Comparison of ENCODE assay signal across 8 mouse cellular contexts in genomic region chr2:30719611-30720290, GRCm38 (mm10).
A peak's percentile ranks its signal among the peaks of the same experiment; 100 is the strongest.
DNase-seq lines count a peak whose midpoint lies in the region; ATAC-seq and TF ChIP-seq lines count a peak whose summit lies in the region.

No protein-coding gene starts in this region.

- H3K4me1 ChIP-seq in MEL (ENCODE audit: control insufficient read depth in 1 of 2, insufficient read depth in 2 of 2, low read length in 2 of 2): peaks cover 3 to 24% of the 10 kb centered on the region in 2 experiments; a peak in 3 of 4 replicates
- peaks cover 84% of the 10 kb centered on the region for H3K4me1 ChIP-seq in embryonic facial prominence, embryonic 15.5 days
- peaks cover 74% of the 10 kb centered on the region for H3K4me1 ChIP-seq in intestine, embryonic 16.5 days (ENCODE audit: control insufficient read depth, insufficient read depth, low read length)
- peaks cover 86% of the 10 kb centered on the region for H3K4me1 ChIP-seq in midbrain, embryonic 11.5 days (ENCODE audit: control insufficient read depth, insufficient read depth, low read length)

- no peak for ATAC-seq in embryonic facial prominence, embryonic 15.5 days (ENCODE audit: insufficient number of reproducible peaks, low FRiP score, low TSS enrichment, low read depth)
- ATAC-seq in intestine, embryonic 16.5 days: no peak
- ATAC-seq in midbrain, embryonic 11.5 days (ENCODE audit: low FRiP score): no peak

- H3K27me3 ChIP-seq in MEL (ENCODE audit: control insufficient read depth in 1 of 2, insufficient read depth in 2 of 2, low read length in 2 of 2): no peaks in the 10 kb centered on the region
- H3K27me3 ChIP-seq in embryonic facial prominence, embryonic 15.5 days: no peaks in the 10 kb centered on the region
- H3K27me3 ChIP-seq in intestine, embryonic 16.5 days (replicated peaks; ENCODE audit: control insufficient read depth, insufficient read depth, low read length): no peaks in the 10 kb centered on the region
- H3K27me3 ChIP-seq in midbrain, embryonic 11.5 days (ENCODE audit: control insufficient read depth, insufficient read depth, low read length): no peaks in the 10 kb centered on the region

- H3K36me3 ChIP-seq in MEL (ENCODE audit: control insufficient read depth in 1 of 2, insufficient read depth in 2 of 2, low read length in 2 of 2): peaks cover 0 to 2% of the 10 kb centered on the region in 2 experiments; a peak in 2 of 4 replicates
- no peaks in the 10 kb centered on the region for H3K36me3 ChIP-seq in embryonic facial prominence, embryonic 15.5 days
- H3K36me3 ChIP-seq in intestine, embryonic 16.5 days (ENCODE audit: control insufficient read depth, insufficient read depth, low read length): no peaks in the 10 kb centered on the region
- H3K36me3 ChIP-seq in midbrain, embryonic 11.5 days (ENCODE audit: control insufficient read depth, insufficient read depth, low read length): no peaks in the 10 kb centered on the region

- DNase-seq in cerebellum, adult 11 months: peak; percentile 53
- no peak for DNase-seq in cerebellum, postnatal 4 days (ENCODE audit: low spot score in 2 of 2)
- DNase-seq in MEL (ENCODE audit: low read depth, low spot score): no peak
- DNase-seq in midbrain, embryonic 11.5 days (ENCODE audit: low spot score, missing footprints): peak; percentile 95
- no peak for DNase-seq in c-Kit-positive CD71-positive TER-119-positive erythroid progenitor cells, embryonic 14.5 days (ENCODE audit: low spot score)
- no peak for DNase-seq in ovary, adult 18-20 months (ENCODE audit: low spot score)

- no peaks in the 10 kb centered on the region for H3K79me2 ChIP-seq in MEL (ENCODE audit: control insufficient read depth, insufficient read depth, low read length, poor library complexity)

- peak overlapping the region; percentile 59 for H3K9ac ChIP-seq in MEL (ENCODE audit: control insufficient read depth, low read depth, low read length, poor library complexity, severe bottlenecking)
- peak overlapping the region; percentile 31; the same call in 1 of the 2 replicates for H3K9ac ChIP-seq in embryonic facial prominence, embryonic 15.5 days
- H3K9ac ChIP-seq in intestine, embryonic 16.5 days (ENCODE audit: low read depth, low read length): peak overlapping the region; percentile 78
- H3K9ac ChIP-seq in midbrain, embryonic 11.5 days (ENCODE audit: low read length): peak overlapping the region; percentile 78

- H3K27ac ChIP-seq in MEL (ENCODE audit: control insufficient read depth, low read depth, low read length): peak overlapping the region; percentile 24; the same call in 1 of the 2 replicates
- peak overlapping the region; percentile 99 for H3K27ac ChIP-seq in embryonic facial prominence, embryonic 15.5 days (replicated peaks)
- H3K27ac ChIP-seq in intestine, embryonic 16.5 days (ENCODE audit: low read length): peak overlapping the region; percentile 100
- H3K27ac ChIP-seq in midbrain, embryonic 11.5 days (ENCODE audit: low read depth, low read length): peak overlapping the region; percentile 100

- no peak for TF ChIP-seq RAD21 in MEL (IDR thresholded peaks at IDR 0.05; ENCODE audit: low read depth, low read length)

- TF ChIP-seq POLR2A in MEL (IDR thresholded peaks at IDR 0.05; ENCODE audit: control insufficient read depth in 1 of 2, insufficient read depth in 1 of 2, low read depth in 1 of 2, low read length in 2 of 2, poor library complexity in 1 of 2): no peak

- no peak for TF ChIP-seq EP300 in MEL (IDR thresholded peaks at IDR 0.05; ENCODE audit: low read depth in 1 of 2, low read length in 2 of 2)

- H3K9me3 ChIP-seq in MEL (replicated peaks; ENCODE audit: insufficient read depth, low read length): no peaks in the 10 kb centered on the region
- H3K9me3 ChIP-seq in embryonic facial prominence, embryonic 15.5 days (replicated peaks): no peaks in the 10 kb centered on the region
- H3K9me3 ChIP-seq in intestine, embryonic 16.5 days (ENCODE audit: control insufficient read depth, low read length): no peaks in the 10 kb centered on the region
- no peaks in the 10 kb centered on the region for H3K9me3 ChIP-seq in midbrain, embryonic 11.5 days (ENCODE audit: control insufficient read depth, low read length)

- 15% methylated on average over 8 of the region's 8 CpGs for WGBS in embryonic facial prominence, embryonic 15.5 days
- WGBS in intestine, embryonic 16.5 days: 10% methylated on average over 8 of the region's 8 CpGs
- WGBS in midbrain, embryonic 11.5 days: 16% methylated on average over 8 of the region's 8 CpGs

- no peak overlapping the region for H3K4me3 ChIP-seq in MEL (ENCODE audit: control insufficient read depth in 1 of 2, insufficient read depth in 1 of 2, low read depth in 2 of 2, low read length in 2 of 2)
- H3K4me3 ChIP-seq in embryonic facial prominence, embryonic 15.5 days (replicated peaks): peak overlapping the region; percentile 33
- peak overlapping the region; percentile 40 for H3K4me3 ChIP-seq in intestine, embryonic 16.5 days (ENCODE audit: low read length)
- peak overlapping the region; percentile 15 for H3K4me3 ChIP-seq in midbrain, embryonic 11.5 days (ENCODE audit: low read depth, low read length)

- H3K4me2 ChIP-seq in embryonic facial prominence, embryonic 15.5 days (replicated peaks): peak overlapping the region; percentile 59
- H3K4me2 ChIP-seq in intestine, embryonic 16.5 days (ENCODE audit: low read depth, low read length): peak overlapping the region; percentile 78
- H3K4me2 ChIP-seq in midbrain, embryonic 11.5 days: peak overlapping the region; percentile 59

- TF ChIP-seq CTCF in MEL (IDR thresholded peaks at IDR 0.05 in 2 of 3, conservative IDR thresholded peaks at IDR 0.05 in 1 of 3; ENCODE audit: control insufficient read depth in 1 of 3, insufficient read depth in 1 of 3, low read depth in 2 of 3, low read length in 3 of 3, poor library complexity in 1 of 3, severe bottlenecking in 1 of 3): 0 out of 6 replicates have a peak, but pooled peaks of 1 of the 3 experiments have one; percentile 9

TF ChIP-seq in MEL, 35 proteins besides CTCF, POLR2A, EP300 and RAD21:
- no peak for TF ChIP-seq MYB (IDR thresholded peaks at IDR 0.05; ENCODE audit: low read depth, low read length)
- no peak for TF ChIP-seq NRF1 (IDR thresholded peaks at IDR 0.05; ENCODE audit: insufficient read depth, low read depth, low read length, poor library complexity, severe bottlenecking)
- TF ChIP-seq MXI1 (IDR thresholded peaks at IDR 0.05; ENCODE audit: low read depth, low read length): no peak
- no peak for TF ChIP-seq MEF2A (IDR thresholded peaks at IDR 0.05; ENCODE audit: extremely low read depth, insufficient replicate concordance, low read depth, low read length, poor library complexity, severe bottlenecking)
- TF ChIP-seq SIN3A (IDR thresholded peaks at IDR 0.05; ENCODE audit: low read length): no peak
- no peak for TF ChIP-seq CHD2 (IDR thresholded peaks at IDR 0.05; ENCODE audit: low read length)
- TF ChIP-seq ETS1 (IDR thresholded peaks at IDR 0.05; ENCODE audit: low read depth, low read length): no peak
- no peak for TF ChIP-seq GATA1 (IDR thresholded peaks at IDR 0.05; ENCODE audit: low read depth, low read length)
- no peak for TF ChIP-seq TAL1 (IDR thresholded peaks at IDR 0.05; ENCODE audit: low read length)
- TF ChIP-seq BHLHE40 (IDR thresholded peaks at IDR 0.05; ENCODE audit: borderline replicate concordance, low read depth, low read length): no peak
- TF ChIP-seq MAX (IDR thresholded peaks at IDR 0.05; ENCODE audit: low read length): no peak
- TF ChIP-seq GABPA (IDR thresholded peaks at IDR 0.05; ENCODE audit: low read depth, low read length): no peak
- no peak for TF ChIP-seq RCOR1 (IDR thresholded peaks at IDR 0.05; ENCODE audit: low read depth, low read length)
- no peak for TF ChIP-seq ZKSCAN1 (IDR thresholded peaks at IDR 0.05; ENCODE audit: low read depth, low read length)
- no peak for TF ChIP-seq MAFK (IDR thresholded peaks at IDR 0.05; ENCODE audit: borderline replicate concordance, low read depth, low read length)

Comparison
In these comparisons a context has a peak if more than half of its experiments do, and no peak if none do; other contexts are left out.
1. DNase-seq: peak in cerebellum, adult 11 months (single experiment) and midbrain, embryonic 11.5 days (single experiment); none in cerebellum, postnatal 4 days (0 of 2), MEL (single experiment), c-Kit-positive CD71-positive TER-119-positive erythroid progenitor cells, embryonic 14.5 days (single experiment) and ovary, adult 18-20 months (single experiment).
2. H3K27ac ChIP-seq: peak in every context shown above with its lines; median percentile 100 in intestine, embryonic 16.5 days; 100 in midbrain, embryonic 11.5 days; 99 in embryonic facial prominence, embryonic 15.5 days; 24 in MEL.
3. H3K4me3 ChIP-seq: peak in embryonic facial prominence, embryonic 15.5 days (single experiment), intestine, embryonic 16.5 days (single experiment) and midbrain, embryonic 11.5 days (single experiment); none in MEL (0 of 2).
4. Peak in every context shown above with its lines, with median percentiles within 50 percentile points of each other: H3K9ac ChIP-seq and H3K4me2 ChIP-seq.